ENCODE assay signal across 9 mouse cellular contexts in genomic region chr8:121669208-121669607, GRCm38 (mm10). TPM values are rescaled to one million over a fixed set of nuclear protein-coding genes. Genes with fewer than 3 reads are reported as not detected.
A peak's percentile ranks its signal among the peaks of the same experiment; 100 is the strongest.
DNase-seq lines count a peak whose midpoint lies in the region; ATAC-seq and TF ChIP-seq lines count a peak whose summit lies in the region.
"Had no signal": no experiment of that assay in that cellular context is flagged by ENCODE, and none has a peak within 500 bp of the region (broad histone marks: within the 10 kb centered on the region; RNA-seq: fewer than 3 reads in every experiment).

No protein-coding gene starts in this region.

- H3K9me3 ChIP-seq in hindbrain, embryonic 10.5 days, result no peaks in the 10 kb centered on the region
- H3K9me3 ChIP-seq in hindbrain, embryonic 12.5 days (replicated peaks), result no peaks in the 10 kb centered on the region
- no peaks in the 10 kb centered on the region for H3K9me3 ChIP-seq in heart, embryonic 10.5 days
- H3K9me3 ChIP-seq: neural tube, embryonic 12.5 days had no signal

- peaks cover 33% of the 10 kb centered on the region for H3K4me1 ChIP-seq in hindbrain, embryonic 10.5 days (replicated peaks)
- peaks cover 23% of the 10 kb centered on the region for H3K4me1 ChIP-seq in hindbrain, embryonic 12.5 days
- H3K4me1 ChIP-seq in heart, embryonic 10.5 days, result peaks cover 51% of the 10 kb centered on the region

- CTCF ChIA-PET in Patski (lab: Charles Lee), result interaction anchor here (0.8 to 1.7 kb wide), 3 partner anchors 17 to 67 kb away, joined by 3 to 4 read pairs (median 3); no protein-coding TSS in a partner anchor

- H3K4me3 ChIP-seq in hindbrain, embryonic 10.5 days, result no peak overlapping the region
- H3K4me3 ChIP-seq in hindbrain, embryonic 12.5 days, result no peak overlapping the region
- H3K4me3 ChIP-seq in heart, embryonic 10.5 days, result peak overlapping the region; percentile 5; the same call in 1 of the 2 replicates
- H3K4me3 ChIP-seq: neural tube, embryonic 12.5 days had no signal

- peak overlapping the region; percentile 69 for H3K27ac ChIP-seq in hindbrain, embryonic 10.5 days
- H3K27ac ChIP-seq in hindbrain, embryonic 12.5 days, result no peak overlapping the region
- H3K27ac ChIP-seq in heart, embryonic 10.5 days, result peak overlapping the region; percentile 54
- H3K27ac ChIP-seq: neural tube, embryonic 12.5 days had no signal

- no peak overlapping the region for H3K4me2 ChIP-seq in hindbrain, embryonic 12.5 days (replicated peaks)
- H3K4me2 ChIP-seq: neural tube, embryonic 12.5 days had no signal

- DNase-seq in hindbrain, embryonic 10.5 days (ENCODE audit: low spot score), result no peak
- no peak for DNase-seq in Patski (ENCODE audit: low read depth, low spot score)
- no peak for DNase-seq in heart, embryonic 10.5 days (ENCODE audit: low spot score)
- peak; percentile 25 for DNase-seq in lung, postnatal 14 days
- no peak for DNase-seq in retina, embryonic 14.5 days (ENCODE audit: low spot score)
- no peak for DNase-seq in retina, postnatal 1 day
- DNase-seq in urinary bladder, adult 18-20 months (ENCODE audit: low spot score in 2 of 2), result no peak

- POLR2A ChIA-PET in Patski (lab: Charles Lee), result interaction anchor here (0.8 to 2.7 kb wide), 4 partner anchors 13 to 44 kb away, joined by 4 to 10 read pairs (median 4); partner anchors contain the start of gene Zcchc14

- no peak for TF ChIP-seq CTCF in Patski (IDR thresholded peaks at IDR 0.05)

- in situ Hi-C loops in Patski (cut with MboI; ENCODE audit: low pct_unique_long_range_greater_than_20kb), result no loop called here

- peaks cover 6% of the 10 kb centered on the region; the same call in 1 of the 2 replicates for H3K27me3 ChIP-seq in hindbrain, embryonic 10.5 days (ENCODE audit: insufficient read depth, poor library complexity, severe bottlenecking)
- no peaks in the 10 kb centered on the region for H3K27me3 ChIP-seq in hindbrain, embryonic 12.5 days
- H3K27me3 ChIP-seq in Patski, result peaks cover 9% of the 10 kb centered on the region
- H3K27me3 ChIP-seq in heart, embryonic 10.5 days (ENCODE audit: insufficient read depth, poor library complexity, severe bottlenecking), result peaks cover 10% of the 10 kb centered on the region
- H3K27me3 ChIP-seq: neural tube, embryonic 12.5 days had no signal

- no peak for ATAC-seq in hindbrain, embryonic 12.5 days (ENCODE audit: low FRiP score)
- peak; percentile 62 for ATAC-seq in Patski

- WGBS in hindbrain, embryonic 10.5 days, result 18% methylated on average over 8 of the region's 8 CpGs
- 22% methylated on average over 8 of the region's 8 CpGs for WGBS in hindbrain, embryonic 12.5 days
- 14% methylated on average over 8 of the region's 8 CpGs for WGBS in heart, embryonic 10.5 days

- H3K36me3 ChIP-seq in hindbrain, embryonic 10.5 days, result no peaks in the 10 kb centered on the region
- H3K36me3 ChIP-seq in hindbrain, embryonic 12.5 days, result no peaks in the 10 kb centered on the region
- H3K36me3 ChIP-seq in heart, embryonic 10.5 days, result no peaks in the 10 kb centered on the region
- H3K36me3 ChIP-seq: neural tube, embryonic 12.5 days had no signal

- H3K9ac ChIP-seq in hindbrain, embryonic 12.5 days, result no peak overlapping the region

RNA-seq across cellular contexts. Expression of gene Zcchc14, which starts 16.5 kb away (rescaled TPM):
- 14.6 and 17.3 TPM in 2 replicates for polyA plus RNA-seq in hindbrain, embryonic 10.5 days (2016; fragmentation: Nextera tagmentation; extraction: Ambion mirVana)
- 26.5 and 27.6 TPM in 2 replicates for polyA plus RNA-seq in hindbrain, embryonic 12.5 days (2016; fragmentation: Nextera tagmentation; extraction: Ambion mirVana)
- 36.4 TPM for polyA plus RNA-seq in Patski (2021)
- polyA plus RNA-seq in heart, embryonic 10.5 days (2016; fragmentation: Nextera tagmentation; extraction: Ambion mirVana), result 7.8 and 10.9 TPM in 2 replicates
